Mouse (Mus musculus): ENCODE data around the gene Baz1b.

The Baz1b gene

GRCm38 (mm10) chr5:135241474-135241873 lies 54.4 kb downstream of the Baz1b start:
- DNase-seq, result no peak

- DNase-seq, result no peak
Observed at GRCm38 (mm10) chr5:135242136-135242535, 55.1 kb downstream of the Baz1b start.

DNA sequence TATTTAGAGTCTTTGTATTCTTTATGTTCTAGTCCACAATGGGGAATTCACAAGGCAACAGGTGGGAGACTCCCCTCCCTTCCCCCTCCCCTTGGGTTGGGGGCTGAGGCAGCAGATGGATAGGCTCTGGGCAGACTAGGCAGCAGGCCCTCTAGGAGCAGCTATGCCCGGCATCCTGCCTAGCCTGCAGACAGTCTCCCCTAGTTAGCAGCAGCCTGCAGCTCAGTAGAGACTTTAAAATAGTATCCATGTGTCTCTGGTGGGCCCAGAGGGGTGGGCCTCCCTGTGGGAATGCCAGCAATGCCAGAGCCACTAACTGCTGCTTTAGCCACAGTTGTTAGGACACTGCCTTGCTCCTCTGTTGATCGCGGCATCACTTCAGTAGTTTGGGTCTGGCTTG lies 55.5 kb downstream of the Baz1b start:
- no peak for DNase-seq

DNA sequence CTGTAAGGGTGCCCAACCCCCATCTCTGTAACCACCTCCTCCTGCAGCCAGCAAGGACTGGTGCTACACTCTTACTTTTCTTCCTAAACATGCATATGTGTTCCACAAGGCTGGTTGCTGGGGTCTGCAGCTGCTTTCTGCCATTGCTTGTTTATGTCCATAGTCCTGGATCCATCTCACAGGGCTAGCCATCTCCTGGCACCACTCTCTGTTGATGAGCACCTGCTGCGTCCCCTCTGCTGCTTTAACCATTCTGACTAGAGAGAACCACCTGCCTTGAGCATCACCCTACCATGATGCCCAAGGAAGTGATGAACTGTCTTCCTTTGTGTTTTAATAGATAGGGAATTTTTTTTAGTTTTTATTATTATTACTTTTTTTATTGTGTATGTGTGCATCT lies 56.1 kb downstream of the Baz1b start:
- no peak for DNase-seq

DNA sequence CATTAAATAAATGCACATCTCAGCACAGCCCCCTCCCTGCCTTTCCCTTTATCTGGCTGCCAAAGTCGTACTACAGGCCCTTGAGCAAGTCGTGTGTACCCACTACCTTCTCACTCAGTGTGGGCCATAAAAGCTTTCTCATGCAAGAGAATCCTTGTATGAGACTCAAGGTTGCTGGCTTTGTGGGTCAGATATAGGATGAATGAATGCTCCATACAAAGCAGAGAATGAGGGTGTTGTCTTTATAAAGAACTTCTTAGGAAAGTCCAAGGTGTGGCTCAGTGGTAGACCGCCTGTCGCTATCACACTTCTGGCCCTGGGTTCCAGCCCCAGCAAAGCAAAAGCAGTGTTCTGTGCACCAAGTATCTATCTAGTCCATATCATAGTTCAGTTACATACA lies 59.5 kb downstream of the Baz1b start:
- DNase-seq, result no peak

- no peak for DNase-seq
Observed at GRCm38 (mm10) chr5:135247337-135247736, 60.3 kb downstream of the Baz1b start.

- no peak for DNase-seq
Observed at GRCm38 (mm10) chr5:135248956-135249676, 62.1 kb downstream of the Baz1b start.

GRCm38 (mm10) chr5:135250186-135251078 lies 63.4 kb downstream of the Baz1b start:
- no peak for DNase-seq

DNA sequence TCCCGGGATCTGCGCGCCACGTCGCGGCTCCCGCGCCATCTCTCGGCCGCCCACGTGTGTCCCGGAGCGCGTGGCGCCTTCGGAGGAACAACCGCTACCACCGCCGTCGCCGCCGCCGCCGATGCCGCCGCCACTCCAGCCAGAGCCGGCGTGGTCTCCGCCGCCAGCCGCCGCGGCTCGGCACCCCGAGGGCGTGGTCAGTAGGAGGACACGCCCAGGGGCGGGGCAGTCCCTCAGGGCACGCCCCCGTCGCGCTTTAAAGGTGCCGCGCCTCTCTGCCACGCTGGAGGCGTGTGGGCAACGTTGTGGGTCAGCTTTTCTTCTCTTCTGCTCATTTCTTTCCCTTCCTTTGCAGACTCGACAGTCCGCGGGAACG lies 64.0 kb downstream of the Baz1b start, which contains the start of gene Fzd9:
TSS of gene Fzd9 (minus strand) at position 152 of the 376 bp plus-strand sequence.
- DNase-seq, result peak; percentile 87

DNA sequence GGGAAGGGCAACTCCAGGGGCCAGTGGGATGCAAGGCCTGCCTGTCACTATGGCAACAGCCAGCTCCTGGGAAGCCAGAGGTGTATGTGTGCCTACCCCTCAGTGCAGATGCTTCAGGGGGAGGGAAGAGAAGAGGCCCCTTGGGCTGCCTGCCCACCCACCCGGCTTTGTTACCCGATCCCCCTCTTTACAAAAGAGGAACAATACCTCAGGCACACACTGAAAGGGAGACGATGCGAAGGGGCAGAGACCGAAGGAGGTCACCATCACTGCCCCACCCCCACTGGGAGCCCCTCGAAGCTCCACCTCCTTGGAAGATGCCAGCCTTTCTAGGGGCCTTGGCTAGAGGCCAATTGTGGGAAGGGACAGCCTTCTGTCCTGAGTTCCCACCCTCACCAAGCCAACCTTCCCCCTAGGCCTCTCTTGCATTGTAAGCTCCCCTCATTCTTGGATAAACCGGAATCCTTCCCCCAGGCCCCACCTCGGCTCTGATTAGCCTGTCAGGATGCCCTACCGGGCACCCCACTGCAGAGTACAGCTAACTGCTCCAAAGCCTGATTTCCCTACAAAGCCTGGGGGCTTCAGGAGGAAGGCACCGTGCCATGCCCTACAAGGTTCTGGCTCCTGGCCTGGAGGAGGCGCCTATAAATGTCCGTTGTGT lies 66.8 kb downstream of the Baz1b start:
- DNase-seq, result no peak

DNA sequence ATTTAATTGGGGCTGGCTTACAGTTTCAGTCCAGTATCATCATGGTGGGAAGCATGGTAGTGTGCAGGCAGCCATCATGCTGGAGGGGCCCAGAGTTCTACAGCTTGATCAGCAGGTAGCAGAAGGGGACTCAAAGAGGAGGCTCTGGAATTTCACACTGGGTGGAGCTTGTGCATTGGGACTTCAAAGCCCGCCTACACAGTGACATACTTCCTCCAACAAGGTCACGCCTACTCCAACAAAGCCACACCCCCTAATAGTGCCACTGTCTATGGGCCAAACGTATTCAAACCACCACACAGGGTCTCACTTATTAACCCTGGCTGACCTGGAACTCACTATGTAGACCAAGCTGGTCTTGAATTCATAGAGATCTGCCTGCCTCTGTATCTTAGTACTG lies 69.1 kb downstream of the Baz1b start:
- DNase-seq, result no peak

DNA sequence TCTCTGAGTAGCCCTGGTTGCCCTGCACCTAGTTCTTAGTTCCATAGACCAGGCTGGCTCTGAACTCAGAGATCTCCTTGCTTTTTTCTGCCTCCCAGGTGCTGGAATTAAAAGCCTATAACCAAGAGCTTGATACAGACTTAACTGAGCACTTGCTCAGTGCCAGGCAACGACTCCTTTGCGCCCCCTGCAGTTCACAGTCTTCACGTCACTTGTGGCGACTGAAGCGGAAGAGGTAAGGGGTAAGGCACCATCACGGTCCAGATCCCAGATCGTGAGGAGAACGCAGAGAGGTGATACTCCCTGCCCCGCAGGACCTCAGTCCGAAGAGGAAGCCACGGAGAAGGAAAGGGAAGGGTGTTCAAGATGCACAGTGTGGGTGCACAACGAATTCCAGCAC lies 70.5 kb downstream of the Baz1b start:
- no peak for DNase-seq

DNA sequence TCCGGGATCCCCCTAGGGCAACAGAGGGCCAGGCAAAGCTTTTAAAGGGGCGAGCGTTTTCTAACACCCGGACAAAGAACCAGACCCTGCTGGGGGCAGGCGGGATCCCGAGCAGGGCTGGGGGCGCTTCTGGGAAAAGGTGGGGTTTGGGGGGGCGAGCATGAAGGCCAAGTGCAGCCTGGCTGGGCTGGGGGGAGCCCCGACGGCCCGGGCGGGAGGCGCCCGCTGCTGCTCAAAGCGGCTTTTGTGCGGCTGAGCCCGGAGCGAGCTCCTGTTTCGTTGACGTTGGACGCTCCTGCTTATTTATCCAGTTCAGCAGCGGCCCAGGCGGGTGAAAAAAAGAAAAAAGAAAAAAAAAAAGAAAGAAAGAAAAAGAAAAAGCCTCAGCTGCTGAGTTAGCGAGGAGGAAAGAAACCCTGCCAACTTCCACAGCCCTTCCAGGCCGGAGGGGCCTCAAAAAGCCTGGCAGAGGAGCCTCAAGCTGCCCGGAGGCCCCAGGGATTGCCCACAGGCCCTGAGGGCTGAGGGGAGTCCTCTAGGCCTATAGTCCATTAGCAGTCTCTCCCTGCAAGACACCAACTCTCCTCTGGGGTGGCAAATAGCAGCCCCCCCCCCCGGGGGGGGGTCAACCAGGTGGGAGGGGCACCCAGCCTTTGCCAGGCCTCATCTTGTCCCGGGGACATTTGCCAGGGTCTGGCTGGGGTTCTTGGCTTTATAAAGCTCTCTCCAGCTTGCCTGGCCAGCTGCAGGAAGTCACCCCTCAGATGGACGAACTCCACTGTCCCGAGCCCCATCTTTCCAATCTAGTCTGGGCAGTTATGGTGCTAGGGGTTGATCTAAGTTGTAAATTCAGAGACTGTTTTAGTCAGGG lies 71.5 kb downstream of the Baz1b start:
- DNase-seq, result no peak

- peak; percentile 32 for DNase-seq
Observed at GRCm38 (mm10) chr5:135263866-135264503, 76.9 kb downstream of the Baz1b start.

- no peak for DNase-seq
Observed at GRCm38 (mm10) chr5:135264548-135264947, 77.5 kb downstream of the Baz1b start.

DNA sequence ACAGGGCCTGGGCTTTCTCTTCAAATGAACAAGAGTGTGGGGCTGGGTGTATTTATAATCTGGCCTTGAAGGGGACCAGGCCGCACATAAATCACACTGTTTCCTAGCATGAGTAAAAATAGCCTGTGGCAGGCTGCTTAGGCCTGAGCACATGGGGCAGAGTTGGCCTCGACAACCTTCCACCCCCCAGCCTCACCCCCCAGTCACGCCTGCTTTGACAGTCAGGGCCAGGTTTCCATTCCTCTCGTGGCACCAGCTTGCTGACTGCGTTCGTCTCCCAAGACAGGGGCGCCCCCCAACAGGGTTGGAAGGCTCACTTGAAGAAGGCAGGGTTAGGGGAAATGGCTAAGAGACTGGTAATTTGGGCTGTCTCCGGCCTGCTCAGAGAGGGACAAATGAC lies 82.4 kb downstream of the Baz1b start:
- no peak for DNase-seq

GRCm38 (mm10) chr5:135270361-135270760 lies 83.3 kb downstream of the Baz1b start:
- DNase-seq, result no peak

GRCm38 (mm10) chr5:135271563-135272165 lies 84.6 kb downstream of the Baz1b start:
- DNase-seq, result no peak

DNA sequence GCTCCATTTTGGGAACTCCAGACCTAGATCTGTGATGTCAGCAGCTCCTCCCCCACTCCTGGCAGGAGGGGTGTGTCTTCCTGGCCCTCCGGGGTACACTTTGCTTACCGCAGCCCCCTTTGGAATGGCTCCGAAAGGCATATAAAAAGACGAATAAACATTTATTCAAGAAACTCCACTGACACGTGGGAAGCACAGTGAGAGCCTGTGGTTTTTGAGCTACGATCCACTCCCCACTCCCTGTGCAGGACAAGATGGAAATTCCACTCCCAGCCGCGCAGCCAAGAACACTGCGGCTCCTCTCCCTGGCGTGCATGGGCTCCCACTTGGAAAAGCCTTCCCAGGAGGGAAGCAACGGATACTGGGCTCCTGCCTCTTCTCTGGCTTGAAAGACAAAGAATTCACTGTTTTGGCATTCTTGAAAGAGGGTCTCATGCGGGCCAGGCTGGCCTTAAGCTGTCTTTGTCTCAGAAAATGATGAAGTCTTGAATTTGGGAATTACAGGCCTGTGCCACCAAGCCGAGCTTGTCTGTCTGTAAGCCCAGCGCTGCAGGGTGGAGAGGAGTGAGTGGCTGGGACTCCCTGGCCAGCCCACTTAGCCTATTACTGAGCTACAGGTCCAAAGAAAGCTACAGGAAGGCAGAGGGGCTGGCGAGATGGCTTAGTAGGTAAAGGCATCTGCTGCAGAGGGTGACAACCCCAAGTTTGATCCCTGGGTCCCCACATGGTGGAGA lies 87.8 kb downstream of the Baz1b start:
- no peak for DNase-seq

- DNase-seq, result no peak
Observed at GRCm38 (mm10) chr5:135276597-135276996, 89.5 kb downstream of the Baz1b start.

DNA sequence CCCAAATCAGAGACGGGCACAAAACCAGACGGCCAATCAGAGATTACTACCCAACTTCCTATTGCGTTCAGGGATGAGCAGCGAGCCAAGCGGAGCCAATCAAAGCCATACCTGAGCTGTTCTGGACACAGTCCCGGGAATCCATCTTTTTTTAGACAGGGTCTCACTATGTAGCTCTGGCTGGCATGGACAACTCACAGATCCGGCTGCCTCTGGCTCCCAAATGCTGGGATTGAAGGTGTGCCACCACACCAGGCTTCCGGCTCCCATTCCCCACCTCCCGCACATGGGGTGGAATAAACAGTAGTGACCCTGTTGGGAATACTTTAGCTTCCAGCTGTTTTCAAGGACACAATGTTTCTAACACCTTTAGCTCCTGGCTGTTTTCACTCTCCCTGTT lies 93.2 kb downstream of the Baz1b start:
- DNase-seq, result no peak
